Mouse (Mus musculus) regulatory T cell (primary cell): ENCODE measurements around the gene Tomm22.
"Not testable (repeated sequence)": the region's sequence is repeated elsewhere in the genome, so short reads cannot be mapped to it uniquely, and the experiment has no call there.

ENCODE experiments used
- in situ Hi-C: fragments of 300-600 bp; cut with MboI, MseI; formaldehyde crosslinking; loops from one replicate; pipeline ENCODE4 v1.15.1; 2025; ENCODE audit warnings: high pct_unique_total_duplicates

The Tomm22 gene

GRCm38 (mm10) chr15:79670249-79670971 is at the start of gene Tomm22:
Gene Tomm22, plus strand, starts transcription at chr15:79670861.
- in situ Hi-C loops: no loop called here

- in situ Hi-C loops: no loop called here
Measured at GRCm38 (mm10) chr15:79630471-79630870, 40.2 kb upstream of the Tomm22 start.

- in situ Hi-C loops: no loop called here
Measured at GRCm38 (mm10) chr15:79641135-79641817, 29.4 kb upstream of the Tomm22 start.

- in situ Hi-C loops: no loop called here
Measured at GRCm38 (mm10) chr15:79645483-79645882, 25.2 kb upstream of the Tomm22 start.

GRCm38 (mm10) chr15:79648130-79648529 is 22.5 kb upstream of the Tomm22 start:
- in situ Hi-C loops: no loop called here

GRCm38 (mm10) chr15:79650569-79650968 is 20.1 kb upstream of the Tomm22 start:
- in situ Hi-C loops: no loop called here

- in situ Hi-C loops: no loop called here
Measured at GRCm38 (mm10) chr15:79651481-79651880, 19.2 kb upstream of the Tomm22 start.

- in situ Hi-C loops: no loop called here
Measured at GRCm38 (mm10) chr15:79656451-79656850, 14.2 kb upstream of the Tomm22 start.

- in situ Hi-C loops: no loop called here
Measured at GRCm38 (mm10) chr15:79657837-79658530, 12.7 kb upstream of the Tomm22 start.

- in situ Hi-C loops: no loop called here
Measured at GRCm38 (mm10) chr15:79658531-79659375, 11.9 kb upstream of the Tomm22 start, which contains the start of the genes Fam227a and Cby1. Gene Fam227a, minus strand, starts transcription at chr15:79658956. Gene Cby1, plus strand, starts transcription at chr15:79659199.

- in situ Hi-C loops: no loop called here
Measured at GRCm38 (mm10) chr15:79661852-79662251, 8.8 kb upstream of the Tomm22 start.

- in situ Hi-C loops: no loop called here
Measured at GRCm38 (mm10) chr15:79664666-79665065, 6.0 kb upstream of the Tomm22 start.

- in situ Hi-C loops: no loop called here
Measured at GRCm38 (mm10) chr15:79669195-79669594, 1.5 kb upstream of the Tomm22 start.

- in situ Hi-C loops: no loop called here
Measured at GRCm38 (mm10) chr15:79670972-79671299, 275 bp downstream of the Tomm22 start.

GRCm38 (mm10) chr15:79671828-79672348 is 1.2 kb downstream of the Tomm22 start:
- in situ Hi-C loops: not testable (repeated sequence)

GRCm38 (mm10) chr15:79677936-79678335 is 7.3 kb downstream of the Tomm22 start:
- in situ Hi-C loops: loop anchor here (5.0 kb wide), 1 partner anchor 49 kb away; no protein-coding TSS in a partner anchor

- in situ Hi-C loops: no loop called here
Measured at GRCm38 (mm10) chr15:79681973-79682372, 11.3 kb downstream of the Tomm22 start.

GRCm38 (mm10) chr15:79683146-79683545 is 12.5 kb downstream of the Tomm22 start:
- in situ Hi-C loops: no loop called here

GRCm38 (mm10) chr15:79683707-79684465 is 13.2 kb downstream of the Tomm22 start:
- in situ Hi-C loops: no loop called here

- in situ Hi-C loops: no loop called here
Measured at GRCm38 (mm10) chr15:79684616-79685015, 14.0 kb downstream of the Tomm22 start.
